Mouse (Mus musculus): ENCODE data around the gene Ap3b1. TPM values are rescaled to one million over a fixed set of nuclear protein-coding genes. Genes with fewer than 3 reads are reported as not detected.
A peak's percentile ranks its signal among the peaks of the same experiment; 100 is the strongest.

The Ap3b1 gene
- polyA plus RNA-seq, 1 experiment from 2014 or later = 25.9 TPM

GRCm38 (mm10) chr13:94518176-94518575 lies 159.4 kb downstream of the Ap3b1 start:
- no peaks in the 10 kb centered on the region for H3K27me3 ChIP-seq (replicated peaks)
- no peaks in the 10 kb centered on the region for H3K9me3 ChIP-seq (replicated peaks)
- H3K27ac ChIP-seq = no peak overlapping the region
- ATAC-seq = no peak
- H3K4me3 ChIP-seq = no peak overlapping the region
- no peak overlapping the region for H3K9ac ChIP-seq
- peaks cover 17% of the 10 kb centered on the region for H3K36me3 ChIP-seq
- 78% methylated on average over 4 of the region's 4 CpGs for WGBS (ENCODE audit: insufficient replicate concordance)
- H3K4me2 ChIP-seq = no peak overlapping the region
- peaks cover 29% of the 10 kb centered on the region for H3K4me1 ChIP-seq

DNA sequence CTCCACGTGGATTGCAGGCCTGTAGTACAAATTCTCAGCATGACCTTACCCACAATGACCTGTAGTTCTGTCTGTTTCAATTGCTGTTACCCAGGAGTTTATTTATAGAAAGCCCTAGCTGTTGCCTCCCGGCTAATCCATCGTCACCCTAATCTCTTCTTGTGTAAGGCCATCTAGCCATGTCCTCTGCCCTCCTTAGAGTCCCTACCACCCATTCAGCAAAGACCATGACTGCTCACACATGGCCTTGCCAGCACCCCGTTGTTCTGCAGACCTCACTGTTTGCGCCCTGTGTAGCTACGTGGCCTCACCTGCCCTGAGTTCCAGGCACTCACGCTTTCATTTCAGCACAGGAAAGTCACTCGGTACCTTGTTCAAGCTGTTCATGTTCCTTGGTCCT lies 160.5 kb downstream of the Ap3b1 start:
- no peaks in the 10 kb centered on the region for H3K9me3 ChIP-seq (replicated peaks)
- WGBS (ENCODE audit: insufficient replicate concordance) = 77% methylated on average over 8 of the region's 8 CpGs
- no peaks in the 10 kb centered on the region for H3K27me3 ChIP-seq (replicated peaks)
- ATAC-seq = no peak
- H3K27ac ChIP-seq = no peak overlapping the region
- H3K4me3 ChIP-seq = no peak overlapping the region
- peaks cover 23% of the 10 kb centered on the region for H3K4me1 ChIP-seq
- H3K4me2 ChIP-seq = no peak overlapping the region
- H3K9ac ChIP-seq = no peak overlapping the region
- peaks cover 17% of the 10 kb centered on the region for H3K36me3 ChIP-seq

DNA sequence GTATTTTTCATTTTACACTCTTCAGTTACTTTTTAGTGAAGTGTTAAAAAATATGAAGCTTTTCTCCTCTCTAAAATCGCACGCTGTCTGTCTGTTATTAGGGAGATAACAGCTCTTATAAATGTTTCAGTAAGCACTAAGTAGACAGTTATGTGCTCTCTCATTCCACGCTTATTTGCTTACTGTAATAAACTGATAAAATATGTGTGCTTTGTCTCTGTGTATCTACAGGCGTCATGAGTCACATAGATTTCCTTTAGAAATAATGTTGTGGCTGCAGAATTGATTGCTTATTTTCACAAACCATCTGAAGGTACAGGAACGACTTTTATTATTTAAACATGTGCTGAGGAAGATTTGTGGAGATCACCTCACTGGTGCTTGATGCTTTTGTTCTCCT lies 164.5 kb downstream of the Ap3b1 start:
- H3K4me1 ChIP-seq = peaks cover 28% of the 10 kb centered on the region
- no peak overlapping the region for H3K4me2 ChIP-seq
- H3K9me3 ChIP-seq (replicated peaks) = no peaks in the 10 kb centered on the region
- H3K27ac ChIP-seq = peak overlapping the region; percentile 59
- H3K9ac ChIP-seq = no peak overlapping the region
- 24% methylated on average over 5 of the region's 5 CpGs for WGBS (ENCODE audit: insufficient replicate concordance)
- H3K4me3 ChIP-seq = no peak overlapping the region
- no peaks in the 10 kb centered on the region for H3K27me3 ChIP-seq (replicated peaks)
- peak; percentile 74 for ATAC-seq
- peaks cover 13% of the 10 kb centered on the region for H3K36me3 ChIP-seq

- 38% methylated on average over 7 of the region's 7 CpGs for WGBS (ENCODE audit: insufficient replicate concordance)
- ATAC-seq = peak; percentile 81
- H3K27ac ChIP-seq = no peak overlapping the region; the same call in 1 of the 2 replicates
Observed at GRCm38 (mm10) chr13:94524669-94525238, 166.0 kb downstream of the Ap3b1 start.

GRCm38 (mm10) chr13:94529138-94529537 lies 170.4 kb downstream of the Ap3b1 start:
- ATAC-seq = no peak
- H3K27me3 ChIP-seq (replicated peaks) = no peaks in the 10 kb centered on the region
- no peak overlapping the region for H3K4me3 ChIP-seq
- WGBS (ENCODE audit: insufficient replicate concordance) = 80% methylated on average over 5 of the region's 5 CpGs
- no peak overlapping the region for H3K9ac ChIP-seq
- H3K9me3 ChIP-seq (replicated peaks) = no peaks in the 10 kb centered on the region
- H3K4me2 ChIP-seq = no peak overlapping the region
- H3K27ac ChIP-seq = no peak overlapping the region
- H3K36me3 ChIP-seq = peaks cover 31% of the 10 kb centered on the region
- H3K4me1 ChIP-seq = peaks cover 18% of the 10 kb centered on the region

More at GRCm38 (mm10) chr13:94524669-94525238, 166.0 kb downstream of the Ap3b1 start:
- no peaks in the 10 kb centered on the region for H3K27me3 ChIP-seq (replicated peaks)
- H3K4me3 ChIP-seq = no peak overlapping the region
- H3K9ac ChIP-seq = no peak overlapping the region
- H3K36me3 ChIP-seq = peaks cover 28% of the 10 kb centered on the region
- no peak overlapping the region for H3K4me2 ChIP-seq
- no peaks in the 10 kb centered on the region for H3K9me3 ChIP-seq (replicated peaks)
- H3K4me1 ChIP-seq = peaks cover 28% of the 10 kb centered on the region

GRCm38 (mm10) chr13:94533516-94533915 lies 174.8 kb downstream of the Ap3b1 start:
- Histone ChIP-seq H3K4me2 (no peak overlapping the region), H3K27ac (no peak overlapping the region), H3K9ac (no peak overlapping the region), H3K36me3 (peaks cover 20% of the 10 kb centered on the region), H3K27me3 (replicated peaks) (no peaks in the 10 kb centered on the region), H3K4me1 (peaks cover 5% of the 10 kb centered on the region; the same call in 1 of the 2 replicates), H3K9me3 (replicated peaks) (no peaks in the 10 kb centered on the region), H3K4me3 (no peak overlapping the region)
- WGBS (ENCODE audit: insufficient replicate concordance) = 89% methylated on average over 8 of the region's 8 CpGs
- no peak for ATAC-seq

GRCm38 (mm10) chr13:94537336-94537735 lies 178.6 kb downstream of the Ap3b1 start:
- Histone ChIP-seq H3K36me3 (peaks cover 5% of the 10 kb centered on the region; the same call in 1 of the 2 replicates), H3K27ac (no peak overlapping the region), H3K9me3 (replicated peaks) (no peaks in the 10 kb centered on the region), H3K4me2 (no peak overlapping the region), H3K27me3 (replicated peaks) (no peaks in the 10 kb centered on the region), H3K9ac (no peak overlapping the region), H3K4me3 (no peak overlapping the region), H3K4me1 (peaks cover 12% of the 10 kb centered on the region)
- WGBS (ENCODE audit: insufficient replicate concordance) = 41% methylated on average over 4 of the region's 4 CpGs
- ATAC-seq = peak; percentile 57; the same call in 1 of the 2 replicates

- Histone ChIP-seq H3K9me3 (replicated peaks) (no peaks in the 10 kb centered on the region), H3K27ac (no peak overlapping the region), H3K4me3 (no peak overlapping the region), H3K9ac (no peak overlapping the region), H3K36me3 (peaks cover 19% of the 10 kb centered on the region), H3K27me3 (replicated peaks) (no peaks in the 10 kb centered on the region), H3K4me1 (peaks cover 12% of the 10 kb centered on the region), H3K4me2 (no peak overlapping the region)
- 83% methylated on average over 10 of the region's 10 CpGs for WGBS (ENCODE audit: insufficient replicate concordance)
- no peak for ATAC-seq
Observed at GRCm38 (mm10) chr13:94539851-94540646, 181.3 kb downstream of the Ap3b1 start.

- no peaks in the 10 kb centered on the region for H3K27me3 ChIP-seq (replicated peaks)
- no peak overlapping the region for H3K27ac ChIP-seq
- peaks cover 11% of the 10 kb centered on the region for H3K4me1 ChIP-seq
- no peak overlapping the region for H3K4me2 ChIP-seq
- 76% methylated on average over 7 of the region's 7 CpGs for WGBS (ENCODE audit: insufficient replicate concordance)
- no peak overlapping the region for H3K9ac ChIP-seq
- peaks cover 19% of the 10 kb centered on the region for H3K36me3 ChIP-seq
- no peak for ATAC-seq
- H3K9me3 ChIP-seq (replicated peaks) = no peaks in the 10 kb centered on the region
- H3K4me3 ChIP-seq = no peak overlapping the region
Observed at GRCm38 (mm10) chr13:94542061-94542460, 183.3 kb downstream of the Ap3b1 start.

GRCm38 (mm10) chr13:94544211-94544610 lies 185.5 kb downstream of the Ap3b1 start:
- H3K4me2 ChIP-seq = no peak overlapping the region
- no peaks in the 10 kb centered on the region for H3K27me3 ChIP-seq (replicated peaks)
- no peak for ATAC-seq
- H3K27ac ChIP-seq = no peak overlapping the region
- H3K9ac ChIP-seq = no peak overlapping the region
- H3K9me3 ChIP-seq (replicated peaks) = no peaks in the 10 kb centered on the region
- H3K4me1 ChIP-seq = peaks cover 10% of the 10 kb centered on the region; the same call in 1 of the 2 replicates
- WGBS (ENCODE audit: insufficient replicate concordance) = 86% methylated on average over 12 of the region's 12 CpGs
- no peak overlapping the region for H3K4me3 ChIP-seq
- peaks cover 34% of the 10 kb centered on the region for H3K36me3 ChIP-seq

GRCm38 (mm10) chr13:94545739-94546138 lies 187.0 kb downstream of the Ap3b1 start:
- 78% methylated on average over 4 of the region's 4 CpGs for WGBS (ENCODE audit: insufficient replicate concordance)
- Histone ChIP-seq H3K9ac (no peak overlapping the region), H3K27me3 (replicated peaks) (no peaks in the 10 kb centered on the region), H3K27ac (no peak overlapping the region), H3K4me3 (no peak overlapping the region), H3K36me3 (peaks cover 37% of the 10 kb centered on the region), H3K9me3 (replicated peaks) (no peaks in the 10 kb centered on the region), H3K4me1 (peaks cover 10% of the 10 kb centered on the region; the same call in 1 of the 2 replicates), H3K4me2 (no peak overlapping the region)
- ATAC-seq = no peak

GRCm38 (mm10) chr13:94546246-94546645 lies 187.5 kb downstream of the Ap3b1 start:
- H3K27me3 ChIP-seq (replicated peaks) = no peaks in the 10 kb centered on the region
- H3K4me2 ChIP-seq = no peak overlapping the region
- H3K36me3 ChIP-seq = peaks cover 33% of the 10 kb centered on the region
- H3K4me3 ChIP-seq = no peak overlapping the region
- 83% methylated on average over 11 of the region's 11 CpGs for WGBS (ENCODE audit: insufficient replicate concordance)
- no peak overlapping the region for H3K27ac ChIP-seq
- ATAC-seq = no peak
- H3K9ac ChIP-seq = no peak overlapping the region
- H3K9me3 ChIP-seq (replicated peaks) = no peaks in the 10 kb centered on the region
- peaks cover 10% of the 10 kb centered on the region; the same call in 1 of the 2 replicates for H3K4me1 ChIP-seq

All from liver, embryonic 12.5 days (tissue).